Mouse (Mus musculus): Measurements from ENCODE around the gene Nxpe5. TPM values are rescaled to one million over a fixed set of nuclear protein-coding genes. Genes with fewer than 3 reads are reported as not detected.

Nxpe5 gene
- total RNA-seq, 4 experiments from 2014 or later: 0.14 to 0.91 (median 0.52) TPM

- peak; percentile 96 for DNase-seq
Observed at GRCm38 (mm10) chr5:138255353-138256093, 29.8 kb downstream of the Nxpe5 start, which contains the start of gene Lamtor4. TSS of gene Lamtor4 (plus strand) at chr5:138255482.

- DNase-seq: no peak
Observed at GRCm38 (mm10) chr5:138256094-138256467, 30.4 kb downstream of the Nxpe5 start.

- no peak for DNase-seq
Observed at GRCm38 (mm10) chr5:138256966-138257584, 31.4 kb downstream of the Nxpe5 start.

GRCm38 (mm10) chr5:138257585-138257978, 31.9 kb downstream of the Nxpe5 start:
- DNase-seq: no peak

- DNase-seq: no peak
Observed at GRCm38 (mm10) chr5:138258078-138258477, 32.4 kb downstream of the Nxpe5 start.

- DNase-seq: peak; percentile 55
Observed at GRCm38 (mm10) chr5:138258542-138258941, 32.8 kb downstream of the Nxpe5 start.

- DNase-seq: no peak
Observed at GRCm38 (mm10) chr5:138258993-138259392, 33.3 kb downstream of the Nxpe5 start.

- DNase-seq: no peak
Observed at GRCm38 (mm10) chr5:138260051-138260450, 34.4 kb downstream of the Nxpe5 start.

GRCm38 (mm10) chr5:138260834-138261233, 35.1 kb downstream of the Nxpe5 start:
- DNase-seq: no peak

- no peak for DNase-seq
Observed at GRCm38 (mm10) chr5:138262001-138262400, 36.3 kb downstream of the Nxpe5 start.

- DNase-seq: no peak
Observed at GRCm38 (mm10) chr5:138262582-138263240, 37.0 kb downstream of the Nxpe5 start.

GRCm38 (mm10) chr5:138263260-138264206, 37.8 kb downstream of the Nxpe5 start, which contains the start of gene BC037034:
TSS of gene BC037034 (minus strand) at chr5:138264033.
- DNase-seq: peak; percentile 89

- DNase-seq: no peak
Observed at GRCm38 (mm10) chr5:138264207-138264578, 38.5 kb downstream of the Nxpe5 start.

GRCm38 (mm10) chr5:138265712-138266111, 40.0 kb downstream of the Nxpe5 start:
- no peak for DNase-seq

- DNase-seq: no peak
Observed at GRCm38 (mm10) chr5:138267114-138267513, 41.4 kb downstream of the Nxpe5 start.

- no peak for DNase-seq
Observed at GRCm38 (mm10) chr5:138268980-138269379, 43.3 kb downstream of the Nxpe5 start.

GRCm38 (mm10) chr5:138271232-138271631, 45.5 kb downstream of the Nxpe5 start:
- DNase-seq: no peak

GRCm38 (mm10) chr5:138272409-138272923, 46.8 kb downstream of the Nxpe5 start, which contains the start of gene Gal3st4:
TSS of gene Gal3st4 (minus strand) at chr5:138272840.
- no peak for DNase-seq

GRCm38 (mm10) chr5:138274186-138274585, 48.5 kb downstream of the Nxpe5 start:
- no peak for DNase-seq

GRCm38 (mm10) chr5:138275216-138276050, 49.7 kb downstream of the Nxpe5 start:
- DNase-seq: no peak

GRCm38 (mm10) chr5:138277994-138278393, 52.3 kb downstream of the Nxpe5 start:
- no peak for DNase-seq
